Mouse (Mus musculus): Measurements from ENCODE around the gene Atp1a2. TPM values are rescaled to one million over a fixed set of nuclear protein-coding genes. Genes with fewer than 3 reads are reported as not detected.

Atp1a2 gene
- polyA plus RNA-seq, 1 experiment, result 3.5 TPM

- no peak for TF ChIP-seq CTCF (IDR thresholded peaks at IDR 0.05; ENCODE audit: extremely low read depth, insufficient read length, insufficient replicate concordance, low read depth, low read length)
- TF ChIP-seq POLR2A (IDR thresholded peaks at IDR 0.05; ENCODE audit: low read depth, low read length), result no peak
- no peaks in the 10 kb centered on the region for H3K36me3 ChIP-seq (ENCODE audit: control insufficient read depth, insufficient read depth, low read length)
- no peaks in the 10 kb centered on the region for H3K27me3 ChIP-seq (ENCODE audit: control insufficient read depth, insufficient read depth, low read length)
- peak overlapping the region; percentile 20; the same call in 1 of the 2 replicates for H3K4me3 ChIP-seq (ENCODE audit: low read depth, low read length)
- no peak overlapping the region for H3K27ac ChIP-seq (ENCODE audit: insufficient read depth, low read depth, low read length)
- WGBS, result 67% methylated on average over 4 of the region's 4 CpGs
- no peaks in the 10 kb centered on the region for H3K4me1 ChIP-seq (ENCODE audit: control insufficient read depth, insufficient read depth, insufficient read length, low read length)
Observed at GRCm38 (mm10) chr1:172295751-172296197, 2.1 kb downstream of the Atp1a2 start.

DNA sequence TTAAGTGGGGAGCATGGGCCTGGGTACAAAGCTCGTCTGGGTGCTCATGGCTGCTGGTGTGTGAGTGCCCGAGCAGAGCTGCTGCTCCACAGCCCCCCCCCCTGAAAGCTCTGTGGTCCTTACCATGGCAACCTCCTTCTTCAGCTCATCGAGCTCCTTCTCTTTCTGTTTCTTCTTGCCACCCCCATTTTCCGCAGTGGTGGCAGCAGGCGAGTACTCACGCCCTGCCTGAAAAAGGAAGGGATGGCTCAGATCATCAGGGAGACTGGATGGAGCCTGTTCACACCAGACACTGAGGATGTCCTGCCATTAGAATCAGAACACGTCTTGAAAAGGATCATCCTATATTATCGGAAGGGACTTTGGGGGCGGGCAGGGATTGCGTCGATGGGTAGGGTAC is 4.4 kb downstream of the Atp1a2 start:
- Histone ChIP-seq H3K27ac (ENCODE audit: insufficient read depth, low read depth, low read length) (no peak overlapping the region), H3K4me1 (ENCODE audit: control insufficient read depth, insufficient read depth, insufficient read length, low read length) (no peaks in the 10 kb centered on the region), H3K4me3 (ENCODE audit: low read depth, low read length) (no peak overlapping the region), H3K36me3 (ENCODE audit: control insufficient read depth, insufficient read depth, low read length) (no peaks in the 10 kb centered on the region), H3K27me3 (ENCODE audit: control insufficient read depth, insufficient read depth, low read length) (no peaks in the 10 kb centered on the region)
- TF ChIP-seq CTCF (IDR thresholded peaks at IDR 0.05; ENCODE audit: extremely low read depth, insufficient read length, insufficient replicate concordance, low read depth, low read length) (no peak), POLR2A (IDR thresholded peaks at IDR 0.05; ENCODE audit: low read depth, low read length) (no peak)
- WGBS, result 89% methylated on average over 11 of the region's 11 CpGs

- 60% methylated on average over 2 of the region's 2 CpGs for WGBS
- Histone ChIP-seq H3K27ac (ENCODE audit: insufficient read depth, low read depth, low read length) (no peak overlapping the region), H3K4me3 (ENCODE audit: low read depth, low read length) (no peak overlapping the region), H3K4me1 (ENCODE audit: control insufficient read depth, insufficient read depth, insufficient read length, low read length) (no peaks in the 10 kb centered on the region), H3K27me3 (ENCODE audit: control insufficient read depth, insufficient read depth, low read length) (no peaks in the 10 kb centered on the region), H3K36me3 (ENCODE audit: control insufficient read depth, insufficient read depth, low read length) (no peaks in the 10 kb centered on the region)
- no peak for TF ChIP-seq CTCF (IDR thresholded peaks at IDR 0.05; ENCODE audit: extremely low read depth, insufficient read length, insufficient replicate concordance, low read depth, low read length)
- TF ChIP-seq POLR2A (IDR thresholded peaks at IDR 0.05; ENCODE audit: low read depth, low read length), result no peak
Observed at GRCm38 (mm10) chr1:172292880-172293279, 5.0 kb downstream of the Atp1a2 start.

DNA sequence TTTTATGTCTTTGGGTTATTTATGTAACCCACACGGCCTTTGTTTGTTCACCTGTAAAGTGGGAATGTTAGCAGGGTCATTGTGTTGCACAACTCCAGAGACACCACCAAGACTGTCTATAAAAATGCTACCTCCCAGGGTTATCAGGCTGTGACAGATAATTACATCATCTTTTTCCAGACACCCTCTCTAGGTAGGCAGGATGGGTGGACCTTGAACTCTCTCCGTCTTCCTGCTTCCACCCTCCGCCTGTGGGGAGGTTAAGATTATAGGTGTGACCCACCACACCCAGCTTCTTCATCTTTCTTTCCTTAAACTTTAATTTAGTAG is 8.3 kb downstream of the Atp1a2 start:
- Histone ChIP-seq H3K36me3 (ENCODE audit: control insufficient read depth, insufficient read depth, low read length) (no peaks in the 10 kb centered on the region), H3K4me1 (ENCODE audit: control insufficient read depth, insufficient read depth, insufficient read length, low read length) (no peaks in the 10 kb centered on the region), H3K4me3 (ENCODE audit: low read depth, low read length) (no peak overlapping the region), H3K27ac (ENCODE audit: insufficient read depth, low read depth, low read length) (no peak overlapping the region), H3K27me3 (ENCODE audit: control insufficient read depth, insufficient read depth, low read length) (no peaks in the 10 kb centered on the region)
- 22% methylated on average over 3 of the region's 3 CpGs for WGBS
- no peak for TF ChIP-seq POLR2A (IDR thresholded peaks at IDR 0.05; ENCODE audit: low read depth, low read length)
- TF ChIP-seq CTCF (IDR thresholded peaks at IDR 0.05; ENCODE audit: extremely low read depth, insufficient read length, insufficient replicate concordance, low read depth, low read length), result no peak

DNA sequence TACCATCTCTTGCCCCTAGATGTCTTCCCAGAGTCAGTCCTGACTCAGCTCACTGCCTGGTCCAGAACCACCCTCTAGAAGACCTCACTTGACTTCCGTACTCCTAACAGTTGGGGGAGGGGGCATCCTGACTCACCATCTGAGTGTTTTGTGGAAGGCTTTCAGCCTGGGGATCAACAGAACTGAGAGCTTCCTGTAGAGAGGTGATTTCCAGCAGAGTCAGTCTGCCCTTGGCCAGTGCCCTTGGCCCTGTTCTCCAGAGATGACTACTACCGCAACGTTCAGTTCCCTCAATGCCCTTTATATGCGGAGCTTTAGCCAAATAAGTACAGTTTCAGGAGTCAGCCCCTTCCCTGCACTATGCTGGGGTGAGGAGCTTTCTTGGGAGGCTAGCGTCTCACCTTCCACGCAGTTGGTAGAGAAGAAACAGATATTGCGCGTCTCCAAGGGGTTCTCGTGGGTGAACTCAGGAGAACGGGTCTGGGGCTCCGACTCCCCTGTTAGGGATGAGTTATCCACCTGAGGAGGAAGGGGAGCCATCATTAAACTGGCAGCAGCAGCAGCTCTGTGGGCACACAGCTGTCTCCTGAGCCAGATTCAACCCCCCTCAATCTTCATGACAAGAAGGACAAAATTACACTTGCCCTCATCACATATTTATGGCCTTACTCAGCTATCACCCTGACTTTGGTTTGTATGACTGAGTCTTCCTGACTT is 8.8 kb downstream of the Atp1a2 start:
- Histone ChIP-seq H3K27ac (ENCODE audit: insufficient read depth, low read depth, low read length) (no peak overlapping the region), H3K27me3 (ENCODE audit: control insufficient read depth, insufficient read depth, low read length) (no peaks in the 10 kb centered on the region), H3K4me1 (ENCODE audit: control insufficient read depth, insufficient read depth, insufficient read length, low read length) (no peaks in the 10 kb centered on the region), H3K36me3 (ENCODE audit: control insufficient read depth, insufficient read depth, low read length) (no peaks in the 10 kb centered on the region), H3K4me3 (ENCODE audit: low read depth, low read length) (no peak overlapping the region)
- 91% methylated on average over 11 of the region's 11 CpGs for WGBS
- TF ChIP-seq POLR2A (IDR thresholded peaks at IDR 0.05; ENCODE audit: low read depth, low read length) (no peak), CTCF (IDR thresholded peaks at IDR 0.05; ENCODE audit: extremely low read depth, insufficient read length, insufficient replicate concordance, low read depth, low read length) (no peak)

GRCm38 (mm10) chr1:172286740-172287139 is 11.1 kb downstream of the Atp1a2 start:
- Histone ChIP-seq H3K27me3 (ENCODE audit: control insufficient read depth, insufficient read depth, low read length) (no peaks in the 10 kb centered on the region), H3K27ac (ENCODE audit: insufficient read depth, low read depth, low read length) (no peak overlapping the region), H3K4me1 (ENCODE audit: control insufficient read depth, insufficient read depth, insufficient read length, low read length) (no peaks in the 10 kb centered on the region), H3K36me3 (ENCODE audit: control insufficient read depth, insufficient read depth, low read length) (no peaks in the 10 kb centered on the region), H3K4me3 (ENCODE audit: low read depth, low read length) (no peak overlapping the region)
- WGBS, result 80% methylated on average over 5 of the region's 5 CpGs
- TF ChIP-seq CTCF (IDR thresholded peaks at IDR 0.05; ENCODE audit: extremely low read depth, insufficient read length, insufficient replicate concordance, low read depth, low read length), result no peak
- no peak for TF ChIP-seq POLR2A (IDR thresholded peaks at IDR 0.05; ENCODE audit: low read depth, low read length)

- H3K4me3 ChIP-seq (ENCODE audit: low read depth, low read length), result no peak overlapping the region
- no peak overlapping the region for H3K27ac ChIP-seq (ENCODE audit: insufficient read depth, low read depth, low read length)
- no peaks in the 10 kb centered on the region for H3K36me3 ChIP-seq (ENCODE audit: control insufficient read depth, insufficient read depth, low read length)
- 87% methylated on average over 14 of the region's 14 CpGs for WGBS
- TF ChIP-seq POLR2A (IDR thresholded peaks at IDR 0.05; ENCODE audit: low read depth, low read length), result no peak
- TF ChIP-seq CTCF (IDR thresholded peaks at IDR 0.05; ENCODE audit: extremely low read depth, insufficient read length, insufficient replicate concordance, low read depth, low read length), result no peak
- H3K4me1 ChIP-seq (ENCODE audit: control insufficient read depth, insufficient read depth, insufficient read length, low read length), result no peaks in the 10 kb centered on the region
- H3K27me3 ChIP-seq (ENCODE audit: control insufficient read depth, insufficient read depth, low read length), result no peaks in the 10 kb centered on the region
Observed at GRCm38 (mm10) chr1:172284221-172284620, 13.6 kb downstream of the Atp1a2 start.
